Mouse (Mus musculus) activated CD4-positive, CD25-positive, alpha-beta regulatory T cell, adult 4 months (primary cell): Measurements from ENCODE around the gene Pdyn. TPM values are rescaled to one million over a fixed set of nuclear protein-coding genes. Genes with fewer than 3 reads are reported as not detected.

Source experiments
- ATAC-seq: one replicate; pipeline ENCODE4 v1.8.0; 2017
- polyA plus RNA-seq, 2 experiments: library from polyadenylated mRNA; unstranded; fragments of 100-300 nt; shearing (Covaris generic); gene quantifications; one replicate each; pipeline ENCODE4 v1.2.1; 2017

The Pdyn gene
- polyA plus RNA-seq, 2 experiments from 2014 or later, result not detected

DNA sequence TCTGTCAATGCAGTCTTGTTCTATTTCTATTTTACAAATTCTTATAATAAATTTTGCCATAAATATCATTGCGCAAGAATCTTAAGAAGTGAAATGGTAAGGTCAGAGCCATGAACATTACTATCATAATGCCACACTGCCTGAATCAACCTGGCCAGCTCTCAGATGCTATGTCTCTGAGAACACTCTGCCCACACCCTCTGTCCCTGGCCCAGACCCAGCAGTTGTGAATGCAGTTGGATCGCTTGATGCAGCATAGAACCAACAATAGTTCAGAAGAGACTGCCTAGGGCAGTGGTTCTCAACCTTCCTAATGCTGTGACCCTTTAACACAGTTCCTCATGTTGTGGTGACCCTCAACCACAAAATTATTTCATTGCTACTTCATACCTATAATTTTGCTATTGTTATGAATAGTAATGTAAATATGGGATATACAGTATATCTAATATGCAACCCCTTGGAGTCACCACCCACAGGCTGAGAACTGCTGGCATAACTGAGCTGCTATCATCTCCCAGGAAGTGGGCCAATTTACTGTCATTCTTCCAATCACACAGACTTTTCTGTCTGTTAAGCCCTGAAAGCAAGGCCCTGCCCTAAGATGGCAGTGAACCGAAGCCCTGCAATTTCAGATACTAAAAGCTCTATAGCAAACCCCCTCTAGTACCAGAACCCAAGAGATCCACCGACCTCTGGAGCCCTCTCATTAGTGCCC lies 45.3 kb downstream of the Pdyn start:
- ATAC-seq, result no peak

DNA sequence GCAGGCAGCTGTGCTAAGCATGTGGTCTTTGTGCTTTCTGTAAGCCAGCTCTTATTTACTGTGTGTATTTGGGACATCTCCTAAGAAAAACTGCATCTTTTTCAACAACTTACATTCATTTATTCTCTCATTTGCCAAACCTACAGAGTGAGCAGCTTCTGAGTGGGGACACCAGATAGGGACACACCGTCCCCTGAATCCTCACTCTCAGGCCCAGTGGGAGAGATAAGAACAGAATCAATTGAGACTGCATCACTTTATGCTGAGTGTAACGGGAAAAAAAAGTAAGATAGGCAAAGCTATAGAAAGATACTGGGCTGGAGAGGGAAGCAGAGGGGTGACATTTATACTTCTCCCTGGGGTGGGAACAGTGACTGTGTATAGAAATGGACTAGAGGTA lies 46.0 kb downstream of the Pdyn start:
- no peak for ATAC-seq

DNA sequence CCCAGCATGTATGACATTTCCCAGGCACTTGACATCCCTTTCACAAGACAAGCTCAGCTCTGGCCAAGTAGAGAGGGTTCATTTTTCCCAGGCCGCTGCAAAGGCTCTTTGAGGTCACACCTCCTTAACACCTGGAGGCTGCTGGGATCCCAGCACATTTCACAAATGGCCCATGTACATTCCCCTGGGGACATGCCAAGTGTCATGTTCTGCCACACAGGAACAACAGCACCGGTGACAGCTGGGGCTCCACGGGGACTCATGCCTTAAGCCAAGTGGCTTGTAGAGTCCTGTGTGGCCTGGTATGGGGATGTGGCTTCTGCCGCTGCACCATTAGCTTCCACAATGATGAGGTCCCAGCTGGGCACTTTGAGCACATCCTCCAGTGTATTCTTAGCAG lies 47.0 kb downstream of the Pdyn start:
- no peak for ATAC-seq

Other genes starting within 250 kb of the Pdyn start
- gene F830045P16Rik, start 163.2 kb downstream of the Pdyn start, polyA plus RNA-seq, result not detected
- gene Sirpa, start 107.0 kb downstream of the Pdyn start, polyA plus RNA-seq, result under 1 TPM in 1 of 2 experiments, not detected in 1; 0.16 TPM
- 1 to 10 TPM; 1.1 to 1.3 TPM for gene Stk35, start 100.7 kb upstream of the Pdyn start, polyA plus RNA-seq